Mouse (Mus musculus): Measurements from ENCODE around the gene Hccs. TPM values are rescaled to one million over a fixed set of nuclear protein-coding genes. Genes with fewer than 3 reads are reported as not detected.

The Hccs gene
- total and polyA plus RNA-seq, 3 experiments: 24.5 to 64.9 (median 64.0) TPM

DNA sequence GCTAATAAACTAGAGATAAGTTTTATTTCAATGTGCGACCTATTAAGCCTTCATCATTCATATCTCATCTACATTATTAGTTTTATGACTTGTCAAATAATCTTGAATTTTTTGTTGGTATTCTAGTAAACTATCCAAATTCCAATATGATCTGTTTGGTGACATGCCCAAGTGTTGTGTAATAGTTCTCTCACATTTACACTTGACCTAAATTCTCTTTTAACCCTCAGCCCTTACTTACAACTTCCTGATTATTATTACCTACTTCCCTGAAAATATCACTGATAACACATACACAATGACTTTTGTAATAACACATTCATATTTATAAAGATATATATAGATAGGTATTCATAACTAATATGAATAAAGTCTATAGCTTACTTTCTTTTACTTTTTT is 64.3 kb downstream of the Hccs start:
- TF ChIP-seq EP300 (IDR thresholded peaks at IDR 0.05; ENCODE audit: insufficient read depth, low read depth, low read length): no peak
- no peak for TF ChIP-seq POLR2A (IDR thresholded peaks at IDR 0.05; ENCODE audit: insufficient read depth, low read depth, low read length)
- no peak for TF ChIP-seq CTCF (IDR thresholded peaks at IDR 0.05)
- H3K9ac ChIP-seq (ENCODE audit: low read depth, low read length): no peak overlapping the region
- DNase-seq: no peak
- 75% methylated on average over 1 of the region's 1 CpGs for WGBS
- H3K27ac ChIP-seq: no peak overlapping the region
- no peaks in the 10 kb centered on the region for H3K79me2 ChIP-seq (replicated peaks; ENCODE audit: control insufficient read depth, insufficient read depth, low read length)
- H3K27me3 ChIP-seq (ENCODE audit: control insufficient read depth, insufficient read depth, low read length): no peaks in the 10 kb centered on the region
- intact Hi-C loops (cut with DNase I): no loop called here
- no peak overlapping the region for H3K4me3 ChIP-seq
- H3K36me3 ChIP-seq (ENCODE audit: control insufficient read depth, insufficient read depth, low read length): no peaks in the 10 kb centered on the region
- H3K4me1 ChIP-seq (ENCODE audit: control insufficient read depth, insufficient read depth, low read length): peaks cover 2% of the 10 kb centered on the region; the same call in 1 of the 2 replicates

DNA sequence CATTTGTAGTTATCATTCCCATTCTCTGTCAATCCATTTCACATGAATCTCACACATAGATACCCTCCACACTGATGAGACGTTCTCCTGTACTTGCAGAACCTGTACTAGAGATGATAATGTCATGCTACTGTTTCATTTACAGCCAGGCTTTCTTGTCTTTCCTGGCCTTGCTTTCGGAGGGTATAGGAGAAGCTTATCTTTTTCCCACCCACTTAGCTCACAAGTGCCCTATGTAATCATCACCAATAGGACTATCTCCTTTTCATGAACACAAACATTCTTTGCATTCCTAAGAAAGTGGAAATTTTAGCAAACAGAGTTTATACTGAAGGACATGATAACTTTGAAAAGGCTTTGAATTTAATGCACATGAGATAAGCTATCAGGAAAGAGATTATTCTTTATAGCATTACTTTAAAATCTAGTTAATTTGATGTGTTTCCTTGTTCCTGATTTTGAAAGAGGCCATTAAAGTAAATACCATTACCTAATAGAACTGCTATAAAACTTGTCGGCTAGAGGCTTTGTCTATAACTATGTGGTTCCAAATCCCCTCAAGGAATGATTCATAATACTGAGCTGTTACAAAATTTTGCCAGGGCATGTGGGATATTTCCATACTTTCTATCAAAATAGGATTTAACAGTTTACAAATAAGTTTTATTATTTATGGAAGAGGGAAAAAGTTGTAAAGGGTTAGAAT is 97.7 kb downstream of the Hccs start:
- H3K79me2 ChIP-seq (replicated peaks; ENCODE audit: control insufficient read depth, insufficient read depth, low read length): no peaks in the 10 kb centered on the region
- intact Hi-C loops (cut with DNase I): no loop called here
- H3K4me3 ChIP-seq: no peak overlapping the region
- no peak for DNase-seq
- no peak overlapping the region for H3K27ac ChIP-seq
- TF ChIP-seq EP300 (IDR thresholded peaks at IDR 0.05; ENCODE audit: insufficient read depth, low read depth, low read length): no peak
- no peak for TF ChIP-seq POLR2A (IDR thresholded peaks at IDR 0.05; ENCODE audit: insufficient read depth, low read depth, low read length)
- TF ChIP-seq CTCF (IDR thresholded peaks at IDR 0.05): no peak
- no peaks in the 10 kb centered on the region for H3K27me3 ChIP-seq (ENCODE audit: control insufficient read depth, insufficient read depth, low read length)
- H3K36me3 ChIP-seq (ENCODE audit: control insufficient read depth, insufficient read depth, low read length): no peaks in the 10 kb centered on the region
- H3K9ac ChIP-seq (ENCODE audit: low read depth, low read length): no peak overlapping the region
- WGBS: 53% methylated on average over 3 of the region's 3 CpGs
- no peaks in the 10 kb centered on the region for H3K4me1 ChIP-seq (ENCODE audit: control insufficient read depth, insufficient read depth, low read length)

DNA sequence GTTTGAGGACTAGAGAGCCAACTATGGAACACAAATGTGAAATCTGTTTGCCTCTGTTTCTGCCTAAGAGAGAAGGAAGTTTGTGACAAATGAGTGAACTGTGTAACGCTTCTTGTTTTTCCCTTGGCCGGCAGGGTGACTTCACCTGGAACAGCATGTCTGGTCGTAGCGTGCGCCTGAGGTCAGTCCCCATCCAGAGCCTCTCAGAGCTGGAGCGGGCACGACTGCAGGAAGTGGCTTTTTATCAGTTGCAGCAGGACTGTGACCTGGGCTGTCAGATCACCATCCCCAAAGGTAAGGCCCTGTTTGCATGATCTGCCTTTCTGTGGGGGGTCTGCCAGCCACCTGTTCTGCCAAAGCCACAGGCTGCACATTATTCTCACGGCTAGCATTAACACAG is 100.1 kb downstream of the Hccs start:
- Histone ChIP-seq H3K79me2 (replicated peaks; ENCODE audit: control insufficient read depth, insufficient read depth, low read length) (no peaks in the 10 kb centered on the region), H3K27ac (no peak overlapping the region), H3K4me3 (no peak overlapping the region), H3K27me3 (ENCODE audit: control insufficient read depth, insufficient read depth, low read length) (no peaks in the 10 kb centered on the region), H3K9ac (ENCODE audit: low read depth, low read length) (no peak overlapping the region), H3K4me1 (ENCODE audit: control insufficient read depth, insufficient read depth, low read length) (no peaks in the 10 kb centered on the region; the same call in 1 of the 2 replicates), H3K36me3 (ENCODE audit: control insufficient read depth, insufficient read depth, low read length) (no peaks in the 10 kb centered on the region)
- intact Hi-C loops (cut with DNase I): no loop called here
- no peak for DNase-seq
- no peak for TF ChIP-seq CTCF (IDR thresholded peaks at IDR 0.05)
- TF ChIP-seq POLR2A (IDR thresholded peaks at IDR 0.05; ENCODE audit: insufficient read depth, low read depth, low read length): no peak
- no peak for TF ChIP-seq EP300 (IDR thresholded peaks at IDR 0.05; ENCODE audit: insufficient read depth, low read depth, low read length)
- 67% methylated on average over 8 of the region's 8 CpGs for WGBS

DNA sequence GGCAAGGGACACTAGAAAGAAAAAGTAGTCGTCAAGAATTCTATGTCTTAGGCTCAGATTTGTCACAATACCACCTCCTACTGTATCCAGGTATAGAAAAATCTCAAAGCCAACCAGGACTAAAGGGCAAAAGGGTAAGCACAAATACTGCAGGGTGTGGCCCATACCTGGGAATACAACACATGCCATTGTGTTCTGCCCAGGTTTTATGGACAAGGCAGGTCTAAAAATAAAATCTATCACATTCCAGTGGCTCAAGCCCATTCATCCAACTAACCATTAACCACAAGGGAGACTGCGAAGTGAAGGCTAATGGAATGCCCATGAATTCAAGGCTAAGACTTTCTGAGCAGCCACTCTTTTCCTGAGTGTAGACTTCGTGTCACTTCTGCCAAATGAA is 110.2 kb downstream of the Hccs start:
- Histone ChIP-seq H3K27ac (no peak overlapping the region), H3K4me1 (ENCODE audit: control insufficient read depth, insufficient read depth, low read length) (no peaks in the 10 kb centered on the region; the same call in 1 of the 2 replicates), H3K9ac (ENCODE audit: low read depth, low read length) (no peak overlapping the region), H3K36me3 (ENCODE audit: control insufficient read depth, insufficient read depth, low read length) (no peaks in the 10 kb centered on the region), H3K27me3 (ENCODE audit: control insufficient read depth, insufficient read depth, low read length) (no peaks in the 10 kb centered on the region), H3K79me2 (replicated peaks; ENCODE audit: control insufficient read depth, insufficient read depth, low read length) (no peaks in the 10 kb centered on the region), H3K4me3 (no peak overlapping the region)
- no peak for TF ChIP-seq POLR2A (IDR thresholded peaks at IDR 0.05; ENCODE audit: insufficient read depth, low read depth, low read length)
- no peak for TF ChIP-seq EP300 (IDR thresholded peaks at IDR 0.05; ENCODE audit: insufficient read depth, low read depth, low read length)
- TF ChIP-seq CTCF (IDR thresholded peaks at IDR 0.05): no peak
- DNase-seq: no peak
- WGBS: 63% methylated on average over 3 of the region's 3 CpGs
- intact Hi-C loops (cut with DNase I): no loop called here

Other genes with a start within 250 kb of the Hccs start
- gene Amelx, start 133.2 kb downstream of the Hccs start, total RNA-seq (2021): not detected
- not detected in 2 replicates for gene Amelx, start 133.2 kb downstream of the Hccs start, polyA plus RNA-seq (2012; rRNA removed)

Data from heart, adult 2 months (tissue).